Mouse (Mus musculus) hindbrain, embryonic 14.5 days (tissue): ENCODE data around the gene Zfp689. TPM values are rescaled to one million over a fixed set of nuclear protein-coding genes. Genes with fewer than 3 reads are reported as not detected.
"Not testable (repeated sequence)": the region's sequence is repeated elsewhere in the genome, so short reads cannot be mapped to it uniquely, and the experiment has no call there.

Source experiments
- ATAC-seq: fragments of 200-750 bp; cut with Nextera tagmentation; 2 replicates; pipeline ENCODE4 v1.8.0; 2017; ENCODE audit warnings: moderate number of reproducible peaks, mild to moderate bottlenecking, moderate TSS enrichment, moderate library complexity; ENCODE audit not compliant: low FRiP score
- DNase-seq: peaks from one replicate; pipeline ENCODE4 v3.0.0-alpha.2; 2015; ENCODE audit warnings: low spot score
- H3K27ac ChIP-seq: fragments of 300-500 bp; sonication (generic); 2 replicates; pipeline ENCODE4 v1.5.1; 2014; ENCODE audit warnings: mild to moderate bottlenecking, moderate library complexity
- H3K27me3 ChIP-seq: fragments of 300-500 bp; sonication (generic); 2 replicates; pipeline ENCODE4 v1.6.1; 2014; ENCODE audit warnings: mild to moderate bottlenecking, low read length, mixed read lengths; ENCODE audit not compliant: control insufficient read depth, insufficient read depth
- H3K36me3 ChIP-seq: fragments of 300-500 bp; sonication (generic); replicated peaks from 2 replicates; pipeline ENCODE4 v1.6.1; 2014; ENCODE audit not compliant: control insufficient read depth, insufficient read depth
- H3K4me1 ChIP-seq: fragments of 300-500 bp; sonication (generic); replicated peaks from 2 replicates; pipeline ENCODE4 v1.6.1; 2014; ENCODE audit warnings: antibody characterized with exemption, low read length, mixed read lengths; ENCODE audit not compliant: control insufficient read depth, insufficient read depth
- H3K4me2 ChIP-seq: fragments of 300-500 bp; sonication (generic); replicated peaks from 2 replicates; pipeline ENCODE4 v1.6.1; 2014; ENCODE audit warnings: mild to moderate bottlenecking, moderate library complexity
- H3K4me3 ChIP-seq: fragments of 300-500 bp; sonication (generic); replicated peaks from 2 replicates; pipeline ENCODE4 v1.5.1; 2014; ENCODE audit warnings: mild to moderate bottlenecking, low read length
- H3K9ac ChIP-seq: fragments of 300-500 bp; sonication (generic); 2 replicates; pipeline ENCODE4 v1.6.1; 2014
- H3K9me3 ChIP-seq: fragments of 300-500 bp; sonication (generic); 2 replicates; pipeline ENCODE4 v1.6.1; 2016; ENCODE audit warnings: low read length; ENCODE audit not compliant: control insufficient read depth
- WGBS: fragments of 180-500 bp; shearing (Covaris S2); extraction: QIAGEN DNeasy Blood & Tissue Kit; methylation state at CpG from one replicate; pipeline ENCODE4 v1.1.7; 2014; 5-methylcytosine and 5-hydroxymethylcytosine counted together
- polyA plus RNA-seq: library from polyadenylated mRNA; unstranded; fragments of >200 nt; fragmentation: Nextera tagmentation; extraction: Ambion mirVana; gene quantifications from 2 replicates; pipeline ENCODE4 v1.2.1, GENCODE M21; 2014

The Zfp689 gene
- polyA plus RNA-seq, 1 experiment from 2014 or later: 12.9 TPM

- Histone ChIP-seq H3K27me3 (no peaks in the 10 kb centered on the region), H3K9me3 (no peaks in the 10 kb centered on the region), H3K9ac (peak overlapping the region; percentile 89), H3K4me1 (peaks cover 17% of the 10 kb centered on the region), H3K36me3 (peaks cover 50% of the 10 kb centered on the region), H3K4me2 (peak overlapping the region; percentile 91), H3K27ac (peak overlapping the region; percentile 95), H3K4me3 (peak overlapping the region; percentile 73)
- ATAC-seq (no peak), DNase-seq (peak; percentile 42)
- WGBS: 1% methylated on average over 7 of the region's 7 CpGs
Observed at GRCm38 (mm10) chr7:127472060-127472459, 23.1 kb upstream of the Zfp689 start.

DNA sequence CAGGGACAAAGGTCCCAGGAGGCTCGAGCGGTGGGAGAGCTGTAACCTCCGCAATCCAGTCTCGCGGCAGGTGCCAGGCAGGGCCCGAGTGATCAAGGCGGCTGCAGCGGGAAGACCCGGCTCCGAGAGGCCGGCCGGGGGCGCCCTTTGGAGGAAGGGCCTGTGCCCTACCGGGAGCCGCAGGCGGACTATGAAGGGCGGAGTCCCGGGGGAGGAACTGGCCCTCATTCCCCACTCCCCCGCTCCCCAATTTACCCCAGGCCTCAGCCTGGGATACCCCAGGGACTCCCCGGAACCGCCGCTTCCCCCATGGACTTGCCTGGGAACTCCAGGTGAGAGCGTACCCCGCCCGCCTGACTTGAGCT lies 22.7 kb upstream of the Zfp689 start:
- peak overlapping the region; percentile 73 for H3K4me3 ChIP-seq
- peak overlapping the region; percentile 95 for H3K27ac ChIP-seq
- H3K9me3 ChIP-seq: no peaks in the 10 kb centered on the region
- under 1% methylated on average over 17 of the region's 25 CpGs for WGBS
- no peaks in the 10 kb centered on the region for H3K27me3 ChIP-seq
- H3K36me3 ChIP-seq: peaks cover 49% of the 10 kb centered on the region
- ATAC-seq (peak; percentile 29), DNase-seq (no peak)
- peak overlapping the region; percentile 91 for H3K4me2 ChIP-seq
- H3K4me1 ChIP-seq: peaks cover 13% of the 10 kb centered on the region
- H3K9ac ChIP-seq: peak overlapping the region; percentile 89

DNA sequence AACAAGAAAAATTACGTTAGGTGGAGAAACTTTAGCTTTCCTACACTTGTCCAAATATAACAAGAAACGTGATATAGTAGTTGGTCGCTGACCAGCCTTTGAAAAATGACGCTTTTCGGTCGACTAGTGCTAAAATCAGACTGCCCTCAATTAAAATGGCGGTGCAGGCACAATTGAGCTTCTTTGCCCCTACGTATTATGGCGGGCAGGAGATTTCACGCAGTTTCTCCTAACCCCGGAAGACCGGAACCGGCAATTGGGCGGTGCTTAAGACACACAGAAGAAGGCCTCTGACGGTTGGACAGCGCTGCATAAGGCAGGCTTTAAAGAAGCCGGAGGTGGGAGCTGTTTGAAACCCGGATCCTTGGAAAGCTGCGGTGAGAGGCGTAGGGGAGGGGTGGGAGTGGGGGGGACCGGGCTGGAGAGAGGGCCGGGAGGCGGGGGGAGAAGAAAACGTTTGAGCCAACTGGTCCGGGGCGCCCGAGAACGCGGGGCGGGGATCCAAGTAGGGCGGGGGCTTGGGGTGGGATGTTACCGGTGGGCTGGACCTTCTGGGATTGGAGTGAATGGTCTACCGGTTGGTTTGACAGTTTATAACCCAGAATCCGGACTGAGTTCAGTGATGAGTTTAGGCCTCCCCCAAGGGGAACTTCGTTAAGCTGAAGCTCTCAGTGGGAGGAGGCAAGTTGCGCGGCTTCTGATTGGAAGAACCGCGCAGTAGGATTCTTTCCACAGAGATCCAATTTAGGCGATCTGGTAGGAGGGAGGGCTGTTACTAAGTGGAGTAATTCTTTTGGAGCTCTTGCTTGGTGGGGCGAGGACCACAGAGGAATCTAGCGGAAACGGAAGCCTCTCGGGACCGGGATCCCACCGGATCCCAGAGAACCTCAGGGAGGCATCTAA lies 22.0 kb upstream of the Zfp689 start:
- DNase-seq (peak; percentile 93), ATAC-seq (peak; percentile 95)
- Histone ChIP-seq H3K36me3 (peaks cover 45% of the 10 kb centered on the region), H3K27ac (peak overlapping the region; percentile 95), H3K4me2 (peak overlapping the region; percentile 91), H3K4me3 (peak overlapping the region; percentile 73), H3K4me1 (peaks cover 13% of the 10 kb centered on the region), H3K9ac (peak overlapping the region; percentile 89), H3K27me3 (no peaks in the 10 kb centered on the region), H3K9me3 (no peaks in the 10 kb centered on the region)
- under 1% methylated on average over 44 of the region's 46 CpGs for WGBS

GRCm38 (mm10) chr7:127470011-127470715 lies 21.2 kb upstream of the Zfp689 start:
- no peaks in the 10 kb centered on the region for H3K9me3 ChIP-seq
- DNase-seq (no peak), ATAC-seq (no peak)
- peak overlapping the region; percentile 89 for H3K9ac ChIP-seq
- H3K4me3 ChIP-seq: peak overlapping the region; percentile 73
- peaks cover 38% of the 10 kb centered on the region for H3K36me3 ChIP-seq
- H3K27ac ChIP-seq: peak overlapping the region; percentile 95
- WGBS: 8% methylated on average over 10 of the region's 10 CpGs
- H3K4me1 ChIP-seq: peaks cover 13% of the 10 kb centered on the region
- H3K27me3 ChIP-seq: no peaks in the 10 kb centered on the region
- peak overlapping the region; percentile 91 for H3K4me2 ChIP-seq

- ATAC-seq (no peak), DNase-seq (no peak)
- peaks cover 34% of the 10 kb centered on the region for H3K36me3 ChIP-seq
- H3K9ac ChIP-seq: no peak overlapping the region
- H3K4me2 ChIP-seq: no peak overlapping the region
- no peak overlapping the region for H3K27ac ChIP-seq
- H3K9me3 ChIP-seq: no peaks in the 10 kb centered on the region
- H3K4me1 ChIP-seq: peaks cover 4% of the 10 kb centered on the region
- WGBS: 96% methylated on average over 4 of the region's 4 CpGs
- no peaks in the 10 kb centered on the region for H3K27me3 ChIP-seq
- no peak overlapping the region for H3K4me3 ChIP-seq
Observed at GRCm38 (mm10) chr7:127466606-127467005, 17.6 kb upstream of the Zfp689 start.

DNA sequence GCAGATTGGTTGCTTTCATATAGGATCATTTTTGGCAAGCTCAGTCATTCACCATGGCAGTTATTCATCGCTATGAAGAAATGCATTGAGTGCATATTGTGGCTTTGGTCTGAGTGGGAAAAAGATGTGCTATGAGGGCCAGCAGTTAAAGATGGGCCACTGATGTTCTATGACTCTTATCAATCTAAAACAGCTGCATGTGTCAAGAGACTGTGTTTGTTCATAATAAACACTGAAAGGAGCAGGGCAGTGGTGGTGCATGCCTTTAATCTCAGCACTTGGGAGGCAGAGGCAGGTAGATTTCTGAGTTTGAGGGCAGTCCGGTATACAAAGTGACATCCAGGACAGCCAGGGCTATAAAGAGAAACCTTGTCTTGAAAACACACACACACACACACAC lies 16.7 kb upstream of the Zfp689 start:
- H3K27me3 ChIP-seq, DNase-seq, H3K9me3 ChIP-seq, H3K4me1 ChIP-seq, H3K9ac ChIP-seq, H3K27ac ChIP-seq, H3K4me3 ChIP-seq, H3K4me2 ChIP-seq, ATAC-seq: not testable (repeated sequence)
- H3K36me3 ChIP-seq: peaks cover 43% of the 10 kb centered on the region
- 95% methylated on average over 2 of the region's 2 CpGs for WGBS

GRCm38 (mm10) chr7:127465191-127465590 lies 16.2 kb upstream of the Zfp689 start:
- no peak overlapping the region for H3K4me3 ChIP-seq
- no peak overlapping the region for H3K4me2 ChIP-seq
- DNase-seq (no peak), ATAC-seq (no peak)
- H3K27ac ChIP-seq: no peak overlapping the region
- 97% methylated on average over 3 of the region's 3 CpGs for WGBS
- H3K9ac ChIP-seq: no peak overlapping the region
- H3K27me3 ChIP-seq: no peaks in the 10 kb centered on the region
- peaks cover 4% of the 10 kb centered on the region for H3K4me1 ChIP-seq
- peaks cover 48% of the 10 kb centered on the region for H3K36me3 ChIP-seq
- H3K9me3 ChIP-seq: no peaks in the 10 kb centered on the region

DNA sequence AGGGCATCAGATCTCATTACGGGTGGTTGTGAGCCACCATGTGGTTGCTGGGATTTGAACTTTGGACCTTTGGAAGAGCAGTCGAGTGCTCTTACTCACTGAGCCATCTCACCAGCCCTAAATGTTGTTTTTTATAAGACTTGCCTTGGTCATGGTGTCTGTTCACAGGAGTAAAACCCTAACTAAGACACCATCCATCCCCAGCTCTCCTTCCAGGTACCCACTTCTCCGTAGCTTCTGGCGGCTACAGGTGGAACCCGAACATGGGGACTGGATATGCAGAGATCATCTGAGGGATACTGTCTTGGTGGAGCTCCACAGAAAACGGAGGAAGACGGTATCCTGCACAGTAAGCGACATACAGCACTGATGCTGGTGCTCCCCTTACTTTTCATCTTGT lies 10.4 kb upstream of the Zfp689 start, which contains the start of gene Prr14:
TSS of gene Prr14 (plus strand) at position 301 of the 400 bp plus-strand sequence.
- not testable (repeated sequence) for H3K9ac ChIP-seq, H3K27ac ChIP-seq, H3K4me3 ChIP-seq, ATAC-seq, H3K4me1 ChIP-seq, H3K4me2 ChIP-seq, DNase-seq, H3K9me3 ChIP-seq, H3K27me3 ChIP-seq
- H3K36me3 ChIP-seq: peaks cover 49% of the 10 kb centered on the region
- WGBS: 95% methylated on average over 8 of the region's 8 CpGs

DNA sequence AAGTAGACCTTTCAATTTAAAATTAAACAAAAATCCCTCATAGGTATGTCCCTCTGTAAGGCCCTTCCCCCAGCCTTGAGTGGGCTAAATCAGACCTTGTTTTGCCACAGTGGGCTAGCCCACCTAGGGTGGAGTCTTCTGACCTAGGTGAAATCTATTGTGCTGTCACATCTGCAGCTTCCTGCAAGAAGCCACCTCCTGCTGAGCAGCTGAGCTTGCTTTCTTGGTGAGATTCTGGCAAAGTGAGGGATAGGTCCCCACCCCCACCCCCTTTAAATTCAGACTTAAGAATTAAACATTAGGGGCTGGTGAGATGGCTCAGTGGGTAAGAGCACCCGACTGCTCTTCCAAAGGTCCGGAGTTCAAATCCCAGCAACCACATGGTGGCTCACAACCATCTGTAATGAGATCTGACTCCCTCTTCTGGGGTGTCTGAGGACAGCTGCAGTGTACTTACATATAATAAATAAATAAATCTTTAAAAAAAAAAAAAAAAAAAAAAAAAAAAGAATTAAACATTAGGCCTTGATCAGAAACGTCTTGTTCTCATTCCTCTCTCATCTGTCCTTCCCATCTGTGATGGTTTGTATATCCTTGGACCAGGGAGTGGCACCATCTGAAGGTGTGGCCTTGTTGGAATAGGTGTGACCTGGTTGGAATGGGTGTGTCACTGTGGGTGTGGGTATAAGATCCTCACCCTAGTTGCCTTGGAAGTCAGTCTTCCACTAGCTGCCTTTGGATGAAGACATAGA lies 9.6 kb upstream of the Zfp689 start:
- not testable (repeated sequence) for DNase-seq, H3K4me3 ChIP-seq, ATAC-seq, H3K27me3 ChIP-seq, H3K4me1 ChIP-seq, H3K4me2 ChIP-seq, H3K27ac ChIP-seq, H3K9me3 ChIP-seq, H3K9ac ChIP-seq
- WGBS: 86% methylated on average over 3 of the region's 3 CpGs
- H3K36me3 ChIP-seq: peaks cover 49% of the 10 kb centered on the region
